Mouse (Mus musculus): ENCODE data around the gene Gpc6. TPM values are rescaled to one million over a fixed set of nuclear protein-coding genes. Genes with fewer than 3 reads are reported as not detected.

Gpc6 gene
- total and polyA plus RNA-seq, 3 experiments, result not detected

GRCm38 (mm10) chr14:116928796-116929529, 3.8 kb downstream of the Gpc6 start:
- dilution Hi-C loops (cut with MboI; ENCODE audit: extremely low pct_ligation_motif_present, extremely low pct_unique_long_range_greater_than_20kb, low sequenced_read_pairs), result no loop called here
- H3K4me2 ChIP-seq (ENCODE audit: insufficient read depth, low read depth, poor library complexity, severe bottlenecking), result no peak overlapping the region

GRCm38 (mm10) chr14:116933825-116934224, 8.7 kb downstream of the Gpc6 start:
- Histone ChIP-seq H3K4me3 (replicated peaks in 1 of 3; ENCODE audit: low read depth in 2 of 3, low read length in 2 of 3, poor library complexity in 1 of 3) (no peak overlapping the region), H3K9me3 (replicated peaks; ENCODE audit: low read length) (no peaks in the 10 kb centered on the region), H3K4me1 (ENCODE audit: control insufficient read depth in 1 of 2, insufficient read depth in 2 of 2) (peaks cover under 1 to 14% of the 10 kb centered on the region in 2 experiments), H3K36me3 (replicated peaks in 1 of 2; ENCODE audit: control insufficient read depth in 1 of 2, insufficient read depth in 1 of 2, low read length in 1 of 2) (no peaks in the 10 kb centered on the region), H3K4me2 (ENCODE audit: insufficient read depth, low read depth, poor library complexity, severe bottlenecking) (no peak overlapping the region), H3K9ac (ENCODE audit: insufficient read depth, low read depth) (no peak overlapping the region), H3K79me2 (replicated peaks; ENCODE audit: control insufficient read depth, extremely low read depth, insufficient read depth, poor library complexity, severe bottlenecking) (no peaks in the 10 kb centered on the region), H3K27me3 (replicated peaks) (no peaks in the 10 kb centered on the region), H3K27ac (ENCODE audit: insufficient read depth, low read depth) (no peak overlapping the region)
- in situ Hi-C loops (cut with MboI; ENCODE audit: low pct_ligation_motif_present, low pct_unique_long_range_greater_than_20kb, low sequenced_read_pairs), result loop anchor here (25.0 kb wide), 1 partner anchor 347 kb away; no protein-coding TSS in a partner anchor
- dilution Hi-C loops (cut with MboI; ENCODE audit: extremely low pct_ligation_motif_present, extremely low pct_unique_long_range_greater_than_20kb, low sequenced_read_pairs), result no loop called here
- no peak for DNase-seq (ENCODE audit: extremely low read depth)
- TF ChIP-seq TBP (conservative IDR thresholded peaks at IDR 0.05; ENCODE audit: low read depth, low read length) (no peak), MYC (IDR thresholded peaks at IDR 0.05; ENCODE audit: low read depth, low read length) (no peak), MEF2A (IDR thresholded peaks at IDR 0.05; ENCODE audit: borderline replicate concordance, low read depth, low read length) (no peak), HCFC1 (IDR thresholded peaks at IDR 0.05; ENCODE audit: low read depth, low read length) (no peak), MAFK (IDR thresholded peaks at IDR 0.05; ENCODE audit: insufficient replicate concordance, low read length) (no peak), UBTF (IDR thresholded peaks at IDR 0.05; ENCODE audit: low read depth, low read length) (no peak), ZC3H11A (IDR thresholded peaks at IDR 0.05; ENCODE audit: low read depth, low read length) (no peak), JUND (conservative IDR thresholded peaks at IDR 0.05; ENCODE audit: low read depth, low read length) (no peak), SMC3 (IDR thresholded peaks at IDR 0.05; ENCODE audit: low read depth, low read length) (no peak), ELF1 (IDR thresholded peaks at IDR 0.05; ENCODE audit: low read depth, low read length) (no peak), NRF1 (IDR thresholded peaks at IDR 0.05; ENCODE audit: low read depth, low read length) (no peak), USF1 (IDR thresholded peaks at IDR 0.05; ENCODE audit: low read depth, low read length) (no peak), CTCF (conservative IDR thresholded peaks at IDR 0.05 in 1 of 2, IDR thresholded peaks at IDR 0.05 in 1 of 2; ENCODE audit: low read depth in 2 of 2, low read length in 2 of 2) (no peak), ETS1 (conservative IDR thresholded peaks at IDR 0.05; ENCODE audit: low read depth, low read length) (no peak), ZMIZ1 (IDR thresholded peaks at IDR 0.05; ENCODE audit: low read depth, low read length) (no peak), RAD21 (IDR thresholded peaks at IDR 0.05; ENCODE audit: low read depth, low read length) (no peak), CHD2 (IDR thresholded peaks at IDR 0.05; ENCODE audit: low read length) (no peak), MAZ (IDR thresholded peaks at IDR 0.05; ENCODE audit: low read depth, low read length) (no peak), POLR2AphosphoS2 (IDR thresholded peaks at IDR 0.05; ENCODE audit: low read depth, low read length) (no peak)

More at GRCm38 (mm10) chr14:116928796-116929529, 3.8 kb downstream of the Gpc6 start:
- no peak for DNase-seq (ENCODE audit: extremely low read depth)
- Histone ChIP-seq H3K4me3 (replicated peaks in 1 of 3; ENCODE audit: low read depth in 2 of 3, low read length in 2 of 3, poor library complexity in 1 of 3) (no peak overlapping the region), H3K36me3 (replicated peaks in 1 of 2; ENCODE audit: control insufficient read depth in 1 of 2, insufficient read depth in 1 of 2, low read length in 1 of 2) (no peaks in the 10 kb centered on the region), H3K27ac (ENCODE audit: insufficient read depth, low read depth) (no peak overlapping the region), H3K4me1 (ENCODE audit: control insufficient read depth in 1 of 2, insufficient read depth in 2 of 2) (no peaks in the 10 kb centered on the region), H3K27me3 (replicated peaks) (no peaks in the 10 kb centered on the region), H3K9ac (ENCODE audit: insufficient read depth, low read depth) (no peak overlapping the region), H3K79me2 (replicated peaks; ENCODE audit: control insufficient read depth, extremely low read depth, insufficient read depth, poor library complexity, severe bottlenecking) (no peaks in the 10 kb centered on the region), H3K9me3 (replicated peaks; ENCODE audit: low read length) (peaks cover 18% of the 10 kb centered on the region)
- in situ Hi-C loops (cut with MboI; ENCODE audit: low pct_ligation_motif_present, low pct_unique_long_range_greater_than_20kb, low sequenced_read_pairs), result loop anchor here (25.0 kb wide), 1 partner anchor 342 kb away; no protein-coding TSS in a partner anchor
- TF ChIP-seq CHD1 (IDR thresholded peaks at IDR 0.05; ENCODE audit: low read depth, low read length), result no peak
- TF ChIP-seq HCFC1 (IDR thresholded peaks at IDR 0.05; ENCODE audit: low read depth, low read length), result no peak

Measured in CH12.LX (cell line).